Mouse (Mus musculus) thymus, postnatal 0 days (tissue): Measurements from ENCODE around the gene Slc12a9. TPM values are rescaled to one million over a fixed set of nuclear protein-coding genes. Genes with fewer than 3 reads are reported as not detected.

Experiments
- DNase-seq: peaks from one replicate; pipeline ENCODE4 v3.0.0-alpha.2; 2015; ENCODE audit warnings: low spot score
- polyA plus RNA-seq: library from polyadenylated mRNA; unstranded; fragments of >200 nt; fragmentation: Nextera tagmentation; extraction: Ambion mirVana; gene quantifications from 2 replicates; pipeline ENCODE4 v1.2.1, GENCODE M21; 2015

Gene Slc12a9
- polyA plus RNA-seq = 7.0 and 9.5 TPM in 2 replicates

DNA sequence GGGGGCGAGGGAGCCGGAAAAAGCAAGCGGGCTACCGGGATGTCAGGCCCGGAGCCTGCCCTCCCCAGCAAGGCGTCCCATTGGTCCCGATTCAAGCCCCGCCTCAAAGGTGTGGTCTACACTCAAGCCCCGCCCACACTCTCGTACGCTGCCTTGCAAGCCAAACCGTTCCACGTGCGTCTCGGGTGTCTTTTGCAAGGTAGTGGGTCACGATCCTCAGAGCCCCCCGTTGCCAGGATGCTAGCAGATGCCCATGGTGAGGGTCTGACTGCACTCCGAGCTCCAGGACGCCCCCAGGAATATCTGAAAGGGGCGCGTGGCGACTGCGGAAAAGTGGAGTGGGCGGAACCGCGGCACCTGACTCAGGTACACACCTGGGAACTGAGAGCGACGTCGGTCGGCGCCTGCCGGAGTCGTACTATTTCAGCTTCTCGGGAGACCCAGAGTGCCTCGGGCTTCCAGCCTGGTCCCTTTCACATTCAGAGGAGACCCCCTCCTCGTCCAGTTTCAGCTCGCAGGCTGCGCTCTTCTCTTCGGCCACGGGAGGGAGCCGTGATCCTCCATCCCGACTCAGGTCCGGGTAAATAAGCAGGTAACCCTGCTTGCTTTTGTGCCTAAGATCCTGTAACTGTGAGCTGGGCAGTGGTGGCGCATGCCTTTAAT, at the start of gene Slc12a9:
Gene Slc12a9 (minus strand): TSS at position 86 of the 663 bp plus-strand sequence.
- peak; percentile 95 for DNase-seq

GRCm38 (mm10) chr5:137381152-137381551, 47.8 kb upstream of the Slc12a9 start:
- DNase-seq = peak; percentile 66

GRCm38 (mm10) chr5:137377603-137378002, 44.2 kb upstream of the Slc12a9 start:
- no peak for DNase-seq

GRCm38 (mm10) chr5:137377176-137377575, 43.8 kb upstream of the Slc12a9 start:
- DNase-seq = no peak

DNA sequence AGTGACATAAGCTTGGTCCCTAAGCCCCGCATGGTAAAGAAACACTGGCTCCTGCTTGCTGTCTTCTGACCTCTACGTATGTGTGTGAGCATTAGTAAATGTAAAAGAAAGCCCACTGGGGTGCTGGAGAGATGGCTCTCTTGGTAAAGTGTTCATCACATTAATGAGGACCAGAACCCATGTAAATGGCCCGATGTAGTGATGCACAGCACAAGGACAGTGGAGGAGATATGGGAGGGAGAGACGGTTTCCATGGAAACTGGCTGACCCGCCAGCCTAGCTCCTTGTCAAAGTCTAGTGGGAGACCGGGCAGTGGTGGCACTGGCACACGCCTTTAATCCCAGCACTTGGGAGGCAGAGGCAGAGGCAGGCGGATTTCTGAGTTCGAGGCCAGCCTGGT, 43.3 kb upstream of the Slc12a9 start:
- DNase-seq = no peak

DNA sequence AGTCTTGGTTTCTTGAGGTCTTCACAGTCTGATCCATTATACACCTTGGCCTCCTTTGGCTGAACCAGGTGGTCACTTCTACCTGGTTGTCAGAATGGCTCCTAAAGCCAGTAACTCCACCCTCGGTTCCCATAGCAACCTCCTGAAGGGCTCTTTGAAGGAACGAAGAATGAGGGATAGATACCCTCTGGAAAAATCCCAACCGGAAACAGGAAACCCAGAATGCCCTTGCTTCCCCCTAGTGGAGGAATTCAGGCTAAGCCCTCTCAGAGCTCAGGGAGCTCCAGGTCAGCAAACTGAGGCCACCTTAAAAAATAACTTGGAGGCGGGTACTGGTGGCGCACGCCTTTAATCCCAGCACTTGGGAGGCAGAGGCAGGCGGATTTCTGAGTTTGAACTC, 42.8 kb upstream of the Slc12a9 start:
- no peak for DNase-seq

- DNase-seq = no peak
These were observed 42.2 kb upstream of the Slc12a9 start for GRCm38 (mm10) chr5:137375627-137376026.

GRCm38 (mm10) chr5:137374521-137375080, 41.2 kb upstream of the Slc12a9 start:
- no peak for DNase-seq

DNA sequence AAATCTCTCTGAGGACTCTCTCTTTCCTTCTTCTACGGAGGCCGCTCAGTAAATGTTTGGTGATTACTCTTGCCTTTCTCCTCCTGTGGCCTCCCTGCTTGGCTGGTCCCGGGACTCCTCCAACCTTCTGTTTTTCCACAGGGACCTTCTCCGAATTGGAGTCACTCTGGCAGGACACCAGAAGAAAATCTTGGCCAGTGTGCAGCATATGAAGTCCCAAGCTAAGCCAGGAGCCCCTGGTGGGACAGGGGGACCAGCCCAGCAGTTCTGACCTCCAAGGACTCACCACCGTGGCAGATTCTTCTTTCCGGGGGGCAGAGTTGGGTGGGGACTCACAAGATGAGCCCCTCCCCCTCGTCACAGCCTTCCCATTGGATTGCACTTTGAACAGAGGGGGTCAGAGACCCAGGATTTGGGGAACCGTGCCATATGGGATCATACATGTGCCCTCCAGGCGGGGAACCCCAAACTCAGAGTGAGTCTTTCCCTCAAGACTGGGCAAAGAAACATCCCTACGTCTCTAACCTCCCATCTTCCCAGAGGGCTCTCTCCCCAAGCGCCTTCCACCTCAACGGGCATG, 40.1 kb upstream of the Slc12a9 start:
- no peak for DNase-seq

- no peak for DNase-seq
These were observed 36.3 kb upstream of the Slc12a9 start for GRCm38 (mm10) chr5:137369665-137370064.

GRCm38 (mm10) chr5:137358382-137358781, 25.0 kb upstream of the Slc12a9 start:
- no peak for DNase-seq

DNA sequence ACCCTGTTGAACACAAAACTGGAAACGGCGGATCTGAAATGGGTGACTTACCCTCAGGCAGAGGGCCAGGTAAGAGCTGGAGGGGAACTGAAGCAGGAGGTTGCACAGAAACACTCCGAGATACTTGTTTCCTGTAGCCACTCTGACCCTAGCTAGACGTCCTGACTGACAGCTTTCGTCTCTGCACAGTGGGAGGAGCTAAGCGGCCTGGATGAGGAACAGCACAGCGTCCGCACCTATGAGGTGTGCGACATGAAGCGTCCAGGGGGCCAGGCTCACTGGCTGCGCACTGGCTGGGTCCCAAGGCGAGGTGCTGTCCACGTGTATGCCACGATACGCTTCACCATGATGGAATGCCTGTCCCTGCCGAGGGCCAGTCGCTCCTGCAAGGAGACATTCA, 20.7 kb upstream of the Slc12a9 start:
- no peak for DNase-seq

DNA sequence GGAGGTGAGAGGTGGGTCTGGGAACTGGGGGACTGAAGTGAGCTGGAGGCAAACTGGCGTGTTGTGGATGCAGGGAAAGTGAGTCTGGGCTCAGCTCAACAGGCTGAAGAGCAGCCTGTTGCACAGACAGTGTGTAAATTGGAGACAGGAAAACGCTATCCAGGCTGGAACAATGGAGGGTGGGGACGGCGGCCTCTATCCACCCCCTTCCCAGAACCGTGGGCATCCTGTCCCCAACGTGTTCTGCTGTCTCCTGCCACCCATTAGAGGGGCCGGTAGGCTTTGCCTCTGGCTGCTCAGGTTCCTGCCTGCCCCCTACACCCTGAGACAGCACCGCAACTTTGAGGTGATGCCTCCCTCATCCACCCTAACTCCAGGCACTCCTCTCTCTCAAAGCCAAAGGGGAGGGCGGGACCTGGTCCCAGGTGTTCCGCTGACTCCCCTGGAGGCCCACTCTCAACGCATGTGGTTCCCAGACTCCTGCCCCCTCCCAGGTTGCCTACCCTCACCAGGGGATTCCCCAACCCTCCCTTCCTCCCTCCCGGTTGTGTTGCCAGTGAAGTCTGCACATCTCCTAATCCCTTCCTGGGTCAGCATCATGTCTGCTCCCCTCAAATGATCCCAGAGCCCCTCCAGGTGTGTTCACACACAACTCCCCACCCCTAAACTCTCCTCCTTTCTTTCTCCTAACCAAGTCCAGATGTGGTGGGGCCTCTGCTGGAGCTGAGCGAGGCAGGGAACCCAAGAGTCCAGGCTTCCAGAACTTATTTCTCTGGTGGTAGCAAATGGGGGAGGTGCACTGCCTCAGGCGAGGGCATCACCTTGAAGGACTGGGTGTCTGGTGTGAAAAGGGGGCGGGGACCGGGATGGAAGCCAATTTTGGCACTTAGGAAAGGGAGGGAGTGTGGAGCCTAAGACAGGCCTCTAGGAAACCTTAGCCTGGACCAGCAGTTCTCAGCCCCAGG, 18.9 kb upstream of the Slc12a9 start:
- no peak for DNase-seq

GRCm38 (mm10) chr5:137351394-137351793, 18.0 kb upstream of the Slc12a9 start:
- no peak for DNase-seq

DNA sequence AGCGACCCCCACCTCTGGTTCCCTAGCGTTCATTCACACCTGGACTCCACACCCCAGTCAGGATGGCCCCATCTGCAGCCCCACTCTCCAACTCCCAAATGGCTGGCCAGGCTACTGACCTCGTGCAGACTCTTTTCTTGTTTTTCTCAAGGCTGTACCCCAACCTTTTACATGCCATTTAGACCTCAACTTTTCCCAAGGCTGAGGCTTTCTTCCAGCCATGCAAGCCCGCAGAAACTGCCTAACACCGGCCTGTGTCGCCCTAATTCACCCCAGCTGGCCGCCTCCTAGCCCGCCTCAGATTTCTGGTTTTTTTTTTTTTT, 17.6 kb upstream of the Slc12a9 start:
- no peak for DNase-seq

DNA sequence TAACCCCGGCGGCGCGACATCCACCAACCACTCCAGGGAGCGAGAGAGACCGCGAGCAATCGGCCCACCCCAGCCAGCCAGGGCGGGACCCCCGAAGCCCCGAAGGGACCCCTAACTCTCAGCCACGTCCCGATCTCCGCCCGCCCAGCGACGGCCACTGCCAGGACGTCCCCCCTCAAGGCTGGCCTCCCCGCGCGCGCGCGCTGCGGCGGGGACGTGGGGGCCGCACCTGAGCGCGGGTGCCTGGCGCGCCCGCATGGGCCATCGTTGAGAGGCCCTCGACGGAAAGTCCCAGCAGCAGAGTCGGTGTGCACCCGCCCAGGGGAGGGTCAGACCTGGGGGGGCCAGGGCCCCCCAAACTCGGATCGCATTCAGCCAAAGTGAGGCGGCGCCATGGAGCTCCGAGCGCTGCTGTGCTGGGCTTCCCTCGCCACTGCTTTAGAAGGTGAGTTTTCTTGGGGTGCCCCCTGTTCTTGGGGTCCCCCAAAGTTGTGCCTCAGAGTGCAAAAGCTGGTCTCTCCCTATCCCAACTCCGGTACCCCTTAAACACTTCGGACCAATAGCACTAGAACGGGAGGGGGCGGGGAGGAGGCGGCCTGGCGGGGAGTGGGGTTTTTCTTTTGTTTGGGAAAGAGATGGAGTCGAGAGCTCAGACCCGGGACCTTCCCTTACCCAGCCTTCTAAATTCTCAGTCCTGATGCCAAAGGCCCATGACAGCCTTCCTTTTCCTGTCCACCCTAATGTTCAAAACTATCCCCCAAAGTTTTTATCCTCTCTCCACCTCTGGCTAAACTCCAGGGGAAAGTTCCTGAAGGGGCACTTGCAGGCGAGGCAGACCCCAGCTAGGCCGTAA, 17.0 kb upstream of the Slc12a9 start:
- no peak for DNase-seq

DNA sequence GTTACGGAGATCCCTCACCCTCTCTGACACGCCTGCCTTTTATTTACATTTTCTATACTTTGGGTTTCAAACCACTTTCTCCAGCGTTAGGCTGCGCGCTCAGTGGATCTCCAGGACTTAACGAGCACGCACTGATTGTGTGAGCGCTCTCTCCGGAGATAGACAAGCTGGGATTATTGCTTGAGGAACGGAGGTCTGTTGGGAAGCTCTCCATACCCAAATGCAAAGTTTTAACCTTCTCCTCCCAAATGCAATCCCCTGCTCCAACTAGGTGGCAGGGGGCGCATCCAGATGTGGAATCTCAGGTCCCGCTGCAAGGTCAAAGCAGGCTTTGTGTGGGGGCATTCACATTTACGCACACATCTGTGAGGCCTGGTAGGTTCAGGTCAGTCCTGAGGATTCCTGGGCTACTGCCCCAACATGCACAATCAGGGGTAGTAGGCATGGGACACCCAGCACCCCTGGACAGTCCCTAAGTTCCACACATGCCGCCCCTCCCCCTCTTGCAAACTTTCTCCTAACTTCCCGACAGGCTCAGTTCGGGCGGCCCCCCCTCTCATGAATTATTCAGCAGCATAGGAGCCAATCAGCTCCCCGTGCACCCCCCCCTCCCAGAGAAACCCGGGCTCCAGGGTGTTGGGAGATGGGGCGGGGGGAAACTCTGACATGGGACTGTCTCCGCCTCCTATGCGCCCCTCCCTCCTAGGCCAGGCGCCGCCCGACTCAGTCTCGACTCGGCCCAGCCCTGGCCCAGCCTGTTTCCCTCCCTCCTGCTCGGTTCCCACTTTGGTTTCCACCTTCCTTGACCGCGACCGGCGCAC, 16.2 kb upstream of the Slc12a9 start, which contains the start of gene Ephb4:
Gene Ephb4 (plus strand): TSS at position 726 of the 821 bp plus-strand sequence.
- DNase-seq = no peak

DNA sequence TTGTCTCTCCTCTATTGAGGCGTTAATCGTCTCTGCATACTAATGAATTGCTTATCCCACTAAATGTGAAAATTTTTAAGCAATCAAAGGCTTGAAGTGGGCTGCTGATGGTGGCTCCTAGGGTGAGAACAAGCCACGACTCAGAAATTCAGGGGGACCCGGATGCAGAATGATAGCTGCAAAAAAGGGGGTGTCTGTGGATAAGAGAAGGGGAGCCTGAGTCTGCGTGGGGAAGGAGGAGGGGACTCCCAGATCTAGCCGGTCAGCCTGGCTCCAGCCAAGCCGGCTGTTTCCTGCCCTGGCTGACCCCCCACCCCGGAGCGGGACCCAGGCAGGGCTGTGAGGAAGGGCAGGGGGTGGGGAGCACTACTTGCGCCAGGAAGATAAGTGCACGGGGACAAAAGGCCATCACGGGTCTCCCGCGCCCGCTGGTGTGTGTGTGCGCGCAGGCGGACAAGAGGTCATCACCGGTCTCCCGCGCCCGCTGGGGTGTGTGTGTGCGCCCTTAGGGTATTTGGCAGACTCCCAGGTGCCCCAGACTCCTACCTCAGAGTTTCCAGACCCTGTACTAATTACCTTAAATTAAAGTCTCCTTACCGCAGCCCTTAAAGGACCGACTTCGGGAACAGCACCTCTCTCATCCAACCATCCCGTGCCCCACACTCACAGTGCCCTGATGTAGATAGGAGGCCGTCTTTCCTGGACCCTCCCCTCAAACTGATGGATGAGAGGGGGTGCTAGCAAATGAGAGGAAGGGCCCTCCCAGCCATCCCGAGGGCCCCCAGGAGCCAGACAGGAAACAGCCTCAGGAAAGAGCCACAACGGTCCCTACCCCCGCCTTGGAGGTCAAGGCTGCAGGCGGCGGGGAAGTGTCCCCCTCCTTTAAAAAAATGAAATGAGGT, 15.3 kb upstream of the Slc12a9 start:
- DNase-seq = no peak

DNA sequence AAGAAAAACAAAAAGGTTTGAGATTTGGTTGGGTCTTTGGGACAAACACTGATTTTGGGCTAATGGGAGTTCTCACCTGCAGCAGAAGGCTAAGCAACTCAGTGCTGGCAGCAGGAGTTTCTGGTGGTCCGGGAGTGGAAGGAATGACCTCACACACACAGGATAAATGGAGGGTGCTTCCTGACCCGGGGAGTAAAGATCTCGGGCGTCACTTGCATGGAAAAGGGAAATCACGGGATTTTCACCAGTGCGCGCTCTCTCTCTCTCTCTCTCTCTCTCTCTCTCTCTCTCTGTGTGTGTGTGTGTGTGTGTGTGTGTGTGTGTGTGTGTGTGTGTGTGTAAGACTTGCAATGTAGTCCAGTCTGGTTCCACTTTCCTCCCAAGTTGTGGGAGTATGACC, 14.5 kb upstream of the Slc12a9 start:
- no peak for DNase-seq
